Mouse (Mus musculus) embryonic facial prominence, embryonic 10.5 days (tissue): ENCODE data around the gene Snrpb2. TPM values are rescaled to one million over a fixed set of nuclear protein-coding genes. Genes with fewer than 3 reads are reported as not detected.
A peak's percentile ranks its signal among the peaks of the same experiment; 100 is the strongest.

Source experiments
- DNase-seq: peaks from one replicate; pipeline ENCODE4 v3.0.0-alpha.2; 2017; ENCODE audit warnings: low spot score
- H3K27ac ChIP-seq: fragments of 300-500 bp; sonication (generic); replicated peaks from 2 replicates; pipeline ENCODE4 v1.5.1; 2016; ENCODE audit warnings: mild to moderate bottlenecking
- H3K27me3 ChIP-seq: fragments of 300-500 bp; sonication (generic); replicated peaks from 2 replicates; pipeline ENCODE4 v1.6.1; 2016; ENCODE audit warnings: low read depth, mild to moderate bottlenecking; ENCODE audit not compliant: poor library complexity, severe bottlenecking
- H3K36me3 ChIP-seq: fragments of 300-500 bp; sonication (generic); replicated peaks from 2 replicates; pipeline ENCODE4 v1.6.1; 2016; ENCODE audit warnings: mild to moderate bottlenecking, moderate library complexity
- H3K4me1 ChIP-seq: fragments of 300-500 bp; sonication (generic); 2 replicates; pipeline ENCODE4 v1.6.1; 2016
- H3K4me3 ChIP-seq: fragments of 300-500 bp; sonication (generic); 2 replicates; pipeline ENCODE4 v1.5.1; 2016; ENCODE audit warnings: mild to moderate bottlenecking, moderate library complexity
- H3K9me3 ChIP-seq: fragments of 300-500 bp; sonication (generic); 2 replicates; pipeline ENCODE4 v1.6.1; 2016; ENCODE audit warnings: mild to moderate bottlenecking
- WGBS: fragments of 180-500 bp; shearing (Covaris S2); methylation state at CpG from one replicate; pipeline ENCODE4 v1.1.7; 2016; 5-methylcytosine and 5-hydroxymethylcytosine counted together
- polyA plus RNA-seq: library from polyadenylated mRNA; unstranded; fragments of >200 nt; fragmentation: Nextera tagmentation; extraction: Ambion mirVana; gene quantifications from 2 replicates; pipeline ENCODE4 v1.2.1, GENCODE M21; 2016

The Snrpb2 gene
- polyA plus RNA-seq, 1 experiment from 2014 or later: 105 TPM

- no peak for DNase-seq
- Histone ChIP-seq H3K27ac (no peak overlapping the region), H3K4me3 (no peak overlapping the region), H3K4me1 (no peaks in the 10 kb centered on the region), H3K27me3 (no peaks in the 10 kb centered on the region), H3K36me3 (no peaks in the 10 kb centered on the region), H3K9me3 (no peaks in the 10 kb centered on the region)
Measured at GRCm38 (mm10) chr2:143055251-143055650, 7.6 kb upstream of the Snrpb2 start.

GRCm38 (mm10) chr2:143056736-143057135 lies 6.1 kb upstream of the Snrpb2 start:
- H3K4me1 ChIP-seq: no peaks in the 10 kb centered on the region
- 80% methylated on average over 5 of the region's 5 CpGs for WGBS
- H3K27ac ChIP-seq: no peak overlapping the region
- 0 out of 2 replicates have a peak, but pooled peaks cover 4% of the 10 kb centered on the region for H3K27me3 ChIP-seq
- H3K36me3 ChIP-seq: no peaks in the 10 kb centered on the region
- H3K4me3 ChIP-seq: no peak overlapping the region
- no peaks in the 10 kb centered on the region for H3K9me3 ChIP-seq
- no peak for DNase-seq

GRCm38 (mm10) chr2:143062432-143062811 lies 417 bp upstream of the Snrpb2 start:
- 0 out of 2 replicates have a peak, but pooled peaks cover 4% of the 10 kb centered on the region for H3K27me3 ChIP-seq
- peak overlapping the region; percentile 84 for H3K4me3 ChIP-seq
- H3K4me1 ChIP-seq: peaks cover 5% of the 10 kb centered on the region
- no peaks in the 10 kb centered on the region for H3K9me3 ChIP-seq
- H3K36me3 ChIP-seq: peaks cover 30% of the 10 kb centered on the region
- WGBS: 43% methylated on average over 6 of the region's 6 CpGs
- DNase-seq: no peak
- H3K27ac ChIP-seq: peak overlapping the region; percentile 91

GRCm38 (mm10) chr2:143065914-143066313 lies 3.1 kb downstream of the Snrpb2 start:
- 94% methylated on average over 3 of the region's 3 CpGs for WGBS
- Histone ChIP-seq H3K36me3 (peaks cover 65% of the 10 kb centered on the region), H3K27ac (no peak overlapping the region), H3K27me3 (0 out of 2 replicates have a peak, but pooled peaks cover 4% of the 10 kb centered on the region), H3K4me1 (peaks cover 5% of the 10 kb centered on the region), H3K9me3 (no peaks in the 10 kb centered on the region), H3K4me3 (no peak overlapping the region)
- DNase-seq: no peak

GRCm38 (mm10) chr2:143078198-143078851 lies 15.5 kb downstream of the Snrpb2 start, which contains the start of gene Otor:
TSS of gene Otor (plus strand) at chr2:143078473.
- 72% methylated on average over 8 of the region's 8 CpGs for WGBS
- H3K9me3 ChIP-seq: no peaks in the 10 kb centered on the region
- H3K4me1 ChIP-seq: peaks cover 21% of the 10 kb centered on the region
- H3K36me3 ChIP-seq: no peaks in the 10 kb centered on the region
- no peak within 1 kb of the TSS for H3K4me3 ChIP-seq
- peak; percentile 39 for DNase-seq
- H3K27ac ChIP-seq: peak within 1 kb of the TSS; percentile 30; the same call in 1 of the 2 replicates
- H3K27me3 ChIP-seq: no peaks in the 10 kb centered on the region

- H3K27me3 ChIP-seq: no peaks in the 10 kb centered on the region
- no peaks in the 10 kb centered on the region for H3K36me3 ChIP-seq
- peaks cover 21% of the 10 kb centered on the region for H3K4me1 ChIP-seq
- no peak overlapping the region for H3K4me3 ChIP-seq
- no peaks in the 10 kb centered on the region for H3K9me3 ChIP-seq
- DNase-seq: no peak
- no peak overlapping the region for H3K27ac ChIP-seq
- 78% methylated on average over 3 of the region's 3 CpGs for WGBS
Measured at GRCm38 (mm10) chr2:143081693-143082092, 18.9 kb downstream of the Snrpb2 start.

GRCm38 (mm10) chr2:143084852-143085397 lies 22.1 kb downstream of the Snrpb2 start:
- Histone ChIP-seq H3K4me1 (peaks cover 11% of the 10 kb centered on the region), H3K9me3 (no peaks in the 10 kb centered on the region), H3K27me3 (no peaks in the 10 kb centered on the region), H3K27ac (no peak overlapping the region), H3K4me3 (no peak overlapping the region), H3K36me3 (no peaks in the 10 kb centered on the region)
- DNase-seq: no peak
- 76% methylated on average over 2 of the region's 2 CpGs for WGBS

- WGBS: 76% methylated on average over 8 of the region's 8 CpGs
- no peak for DNase-seq
- H3K4me1 ChIP-seq: no peaks in the 10 kb centered on the region
- H3K27me3 ChIP-seq: no peaks in the 10 kb centered on the region
- no peak overlapping the region for H3K27ac ChIP-seq
- H3K9me3 ChIP-seq: no peaks in the 10 kb centered on the region
- no peaks in the 10 kb centered on the region for H3K36me3 ChIP-seq
- H3K4me3 ChIP-seq: no peak overlapping the region
Measured at GRCm38 (mm10) chr2:143089866-143090265, 27.0 kb downstream of the Snrpb2 start.

- no peaks in the 10 kb centered on the region for H3K27me3 ChIP-seq
- H3K9me3 ChIP-seq: no peaks in the 10 kb centered on the region
- H3K27ac ChIP-seq: no peak overlapping the region
- no peaks in the 10 kb centered on the region for H3K36me3 ChIP-seq
- no peak overlapping the region for H3K4me3 ChIP-seq
- no peaks in the 10 kb centered on the region for H3K4me1 ChIP-seq
- DNase-seq: peak; percentile 65
- 44% methylated on average over 6 of the region's 6 CpGs for WGBS
Measured at GRCm38 (mm10) chr2:143093726-143094125, 30.9 kb downstream of the Snrpb2 start.

GRCm38 (mm10) chr2:143094761-143095160 lies 31.9 kb downstream of the Snrpb2 start:
- 81% methylated on average over 6 of the region's 6 CpGs for WGBS
- Histone ChIP-seq H3K36me3 (no peaks in the 10 kb centered on the region), H3K9me3 (no peaks in the 10 kb centered on the region), H3K4me1 (no peaks in the 10 kb centered on the region), H3K27me3 (no peaks in the 10 kb centered on the region), H3K4me3 (no peak overlapping the region), H3K27ac (no peak overlapping the region)
- no peak for DNase-seq

- H3K27me3 ChIP-seq: no peaks in the 10 kb centered on the region
- H3K4me3 ChIP-seq: no peak overlapping the region
- H3K9me3 ChIP-seq: no peaks in the 10 kb centered on the region
- H3K27ac ChIP-seq: no peak overlapping the region
- H3K4me1 ChIP-seq: no peaks in the 10 kb centered on the region
- no peaks in the 10 kb centered on the region for H3K36me3 ChIP-seq
- WGBS: 74% methylated on average over 1 of the region's 1 CpGs
- no peak for DNase-seq
Measured at GRCm38 (mm10) chr2:143097170-143097569, 34.3 kb downstream of the Snrpb2 start.

- H3K27me3 ChIP-seq: no peaks in the 10 kb centered on the region
- no peaks in the 10 kb centered on the region for H3K36me3 ChIP-seq
- no peaks in the 10 kb centered on the region for H3K4me1 ChIP-seq
- no peak overlapping the region for H3K27ac ChIP-seq
- no peaks in the 10 kb centered on the region for H3K9me3 ChIP-seq
- no peak overlapping the region for H3K4me3 ChIP-seq
- 95% methylated on average over 1 of the region's 1 CpGs for WGBS
- DNase-seq: no peak
Measured at GRCm38 (mm10) chr2:143113859-143114258, 51.0 kb downstream of the Snrpb2 start.

GRCm38 (mm10) chr2:143114716-143115115 lies 51.9 kb downstream of the Snrpb2 start:
- Histone ChIP-seq H3K27ac (no peak overlapping the region), H3K27me3 (no peaks in the 10 kb centered on the region), H3K4me1 (no peaks in the 10 kb centered on the region), H3K9me3 (no peaks in the 10 kb centered on the region), H3K4me3 (no peak overlapping the region), H3K36me3 (no peaks in the 10 kb centered on the region)
- 85% methylated on average over 4 of the region's 4 CpGs for WGBS
- DNase-seq: no peak
